Mouse (Mus musculus): ENCODE data around the gene Rad17. TPM values are rescaled to one million over a fixed set of nuclear protein-coding genes. Genes with fewer than 3 reads are reported as not detected.

Gene Rad17
- polyA plus RNA-seq (2014; fragmentation: Nextera tagmentation; extraction: Ambion mirVana) = 27.6 and 29.9 TPM in 2 replicates

- peak; percentile 99 for ATAC-seq (ENCODE audit: low FRiP score)
Measured at GRCm38 (mm10) chr13:100650550-100651438, at the start of gene Rad17, which contains the start of gene Ak6. Rad17 (minus strand) TSS chr13:100651051. Ak6 (plus strand) TSS chr13:100650979.

DNA sequence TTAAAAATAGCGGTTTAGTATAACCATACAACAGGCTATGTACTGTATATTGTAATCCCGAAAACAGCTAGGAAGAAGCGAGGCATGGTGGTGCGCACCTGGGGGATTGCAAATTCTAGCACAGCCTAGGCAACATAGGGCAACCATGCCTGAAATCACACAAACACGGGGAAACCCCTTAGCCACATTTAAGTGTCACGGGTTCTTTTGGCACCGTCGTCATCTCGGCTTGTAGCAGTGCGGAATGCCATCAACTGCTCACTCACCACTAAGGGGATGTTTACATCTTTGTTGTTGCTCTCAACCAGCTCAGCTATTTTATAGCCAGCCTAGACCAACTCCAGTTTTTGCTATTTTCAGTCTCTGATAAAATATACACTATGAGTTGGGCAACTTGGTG lies 48.0 kb upstream of the Rad17 start:
- Histone ChIP-seq H3K9me3 (ENCODE audit: control insufficient read depth, low read length) (no peaks in the 10 kb centered on the region), H3K27me3 (ENCODE audit: control insufficient read depth, insufficient read depth, low read length) (no peaks in the 10 kb centered on the region), H3K9ac (ENCODE audit: low read depth, low read length) (no peak overlapping the region), H3K4me3 (ENCODE audit: low read depth, low read length) (no peak overlapping the region), H3K27ac (ENCODE audit: low read depth, low read length) (no peak overlapping the region), H3K4me1 (replicated peaks; ENCODE audit: control insufficient read depth, insufficient read depth, low read length) (no peaks in the 10 kb centered on the region), H3K4me2 (replicated peaks; ENCODE audit: low read depth, low read length) (no peak overlapping the region), H3K36me3 (ENCODE audit: control insufficient read depth, insufficient read depth, low read length) (peaks cover 11% of the 10 kb centered on the region)
- ATAC-seq (ENCODE audit: low FRiP score) = no peak
- WGBS = 95% methylated on average over 10 of the region's 10 CpGs
- no peak for DNase-seq (ENCODE audit: low spot score)

More at GRCm38 (mm10) chr13:100650550-100651438, at the start of gene Rad17, which contains the start of gene Ak6:
- Histone ChIP-seq H3K4me3 (ENCODE audit: low read depth, low read length) (peak within 1 kb of the TSS; percentile 92), H3K4me2 (replicated peaks; ENCODE audit: low read depth, low read length) (peak within 1 kb of the TSS; percentile 83), H3K9ac (ENCODE audit: low read depth, low read length) (peak within 1 kb of the TSS; percentile 88), H3K4me1 (replicated peaks; ENCODE audit: control insufficient read depth, insufficient read depth, low read length) (no peaks in the 10 kb centered on the region; the same call in 1 of the 2 replicates), H3K9me3 (ENCODE audit: control insufficient read depth, low read length) (no peaks in the 10 kb centered on the region), H3K27me3 (ENCODE audit: control insufficient read depth, insufficient read depth, low read length) (no peaks in the 10 kb centered on the region), H3K27ac (ENCODE audit: low read depth, low read length) (peak within 1 kb of the TSS; percentile 91), H3K36me3 (ENCODE audit: control insufficient read depth, insufficient read depth, low read length) (no peaks in the 10 kb centered on the region)
- DNase-seq (ENCODE audit: low spot score) = peak; percentile 94
- WGBS = under 1% methylated on average over 69 of the region's 73 CpGs

- Histone ChIP-seq H3K9ac (ENCODE audit: low read depth, low read length) (no peak overlapping the region), H3K9me3 (ENCODE audit: control insufficient read depth, low read length) (no peaks in the 10 kb centered on the region), H3K27me3 (ENCODE audit: control insufficient read depth, insufficient read depth, low read length) (no peaks in the 10 kb centered on the region), H3K4me2 (replicated peaks; ENCODE audit: low read depth, low read length) (no peak overlapping the region), H3K4me3 (ENCODE audit: low read depth, low read length) (no peak overlapping the region), H3K4me1 (replicated peaks; ENCODE audit: control insufficient read depth, insufficient read depth, low read length) (no peaks in the 10 kb centered on the region), H3K36me3 (ENCODE audit: control insufficient read depth, insufficient read depth, low read length) (no peaks in the 10 kb centered on the region), H3K27ac (ENCODE audit: low read depth, low read length) (no peak overlapping the region)
- whole genome bisulfite sequencing = 91% methylated on average over 3 of the region's 3 CpGs
- no peak for ATAC-seq (ENCODE audit: low FRiP score)
- DNase-seq (ENCODE audit: low spot score) = no peak
Measured at GRCm38 (mm10) chr13:100697541-100697940, 46.7 kb upstream of the Rad17 start.

DNA sequence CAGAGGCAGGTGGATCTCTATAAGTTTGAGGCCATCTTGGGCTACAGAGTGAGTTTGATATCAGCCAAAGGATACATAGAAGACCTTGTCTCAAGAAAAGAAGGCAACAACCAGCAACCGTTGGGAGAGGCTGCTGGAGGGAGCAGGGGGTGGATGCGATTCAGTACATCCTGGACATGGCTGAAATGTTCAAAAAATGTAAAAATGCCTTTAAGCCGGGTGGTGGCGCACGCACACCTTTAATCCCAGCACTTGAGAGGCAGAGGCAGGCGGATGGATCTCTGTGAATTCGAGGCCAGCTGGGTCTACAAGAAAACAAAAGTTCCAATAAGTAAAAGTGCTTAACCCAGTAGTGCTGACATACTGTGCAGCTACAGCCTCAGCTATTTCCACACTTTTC lies 36.7 kb upstream of the Rad17 start:
- Histone ChIP-seq H3K27ac (ENCODE audit: low read depth, low read length) (no peak overlapping the region), H3K27me3 (ENCODE audit: control insufficient read depth, insufficient read depth, low read length) (no peaks in the 10 kb centered on the region), H3K4me1 (replicated peaks; ENCODE audit: control insufficient read depth, insufficient read depth, low read length) (no peaks in the 10 kb centered on the region), H3K9me3 (ENCODE audit: control insufficient read depth, low read length) (no peaks in the 10 kb centered on the region), H3K4me3 (ENCODE audit: low read depth, low read length) (no peak overlapping the region), H3K9ac (ENCODE audit: low read depth, low read length) (no peak overlapping the region), H3K4me2 (replicated peaks; ENCODE audit: low read depth, low read length) (no peak overlapping the region), H3K36me3 (ENCODE audit: control insufficient read depth, insufficient read depth, low read length) (no peaks in the 10 kb centered on the region)
- ATAC-seq (ENCODE audit: low FRiP score) (no peak), DNase-seq (ENCODE audit: low spot score) (no peak)
- WGBS = 57% methylated on average over 7 of the region's 7 CpGs

DNA sequence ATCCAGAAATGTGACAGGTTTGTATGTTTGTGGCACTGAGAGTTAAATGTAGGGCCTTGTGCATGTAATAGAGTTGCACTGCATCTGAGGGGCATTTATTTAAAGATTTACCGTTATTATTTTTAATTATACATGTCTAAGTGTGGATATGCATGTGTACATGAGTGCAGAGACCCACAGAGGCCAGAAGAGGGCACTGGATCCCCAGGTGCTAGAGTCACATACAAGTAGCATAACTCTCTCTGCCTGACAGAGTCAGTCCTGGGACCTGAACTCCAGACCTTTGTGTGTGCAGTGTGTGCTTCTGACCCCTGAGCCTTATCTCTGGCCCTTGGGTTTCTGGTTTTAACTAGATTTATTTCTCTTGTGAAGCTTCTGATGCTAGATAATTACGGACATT lies 33.5 kb upstream of the Rad17 start:
- Histone ChIP-seq H3K36me3 (ENCODE audit: control insufficient read depth, insufficient read depth, low read length) (no peaks in the 10 kb centered on the region), H3K4me1 (replicated peaks; ENCODE audit: control insufficient read depth, insufficient read depth, low read length) (no peaks in the 10 kb centered on the region), H3K4me2 (replicated peaks; ENCODE audit: low read depth, low read length) (no peak overlapping the region), H3K9me3 (ENCODE audit: control insufficient read depth, low read length) (no peaks in the 10 kb centered on the region), H3K9ac (ENCODE audit: low read depth, low read length) (no peak overlapping the region), H3K4me3 (ENCODE audit: low read depth, low read length) (no peak overlapping the region), H3K27me3 (ENCODE audit: control insufficient read depth, insufficient read depth, low read length) (no peaks in the 10 kb centered on the region), H3K27ac (ENCODE audit: low read depth, low read length) (no peak overlapping the region)
- no peak for DNase-seq (ENCODE audit: low spot score)
- 74% methylated on average over 2 of the region's 2 CpGs for WGBS
- no peak for ATAC-seq (ENCODE audit: low FRiP score)

- Histone ChIP-seq H3K4me1 (replicated peaks; ENCODE audit: control insufficient read depth, insufficient read depth, low read length) (no peaks in the 10 kb centered on the region), H3K36me3 (ENCODE audit: control insufficient read depth, insufficient read depth, low read length) (no peaks in the 10 kb centered on the region), H3K4me2 (replicated peaks; ENCODE audit: low read depth, low read length) (no peak overlapping the region), H3K9me3 (ENCODE audit: control insufficient read depth, low read length) (no peaks in the 10 kb centered on the region), H3K9ac (ENCODE audit: low read depth, low read length) (no peak overlapping the region), H3K4me3 (ENCODE audit: low read depth, low read length) (no peak overlapping the region), H3K27ac (ENCODE audit: low read depth, low read length) (no peak overlapping the region), H3K27me3 (ENCODE audit: control insufficient read depth, insufficient read depth, low read length) (no peaks in the 10 kb centered on the region)
- WGBS = 85% methylated on average over 2 of the region's 2 CpGs
- DNase-seq (ENCODE audit: low spot score) (no peak), ATAC-seq (ENCODE audit: low FRiP score) (no peak)
Measured at GRCm38 (mm10) chr13:100682837-100683236, 32.0 kb upstream of the Rad17 start.

- Histone ChIP-seq H3K27me3 (ENCODE audit: control insufficient read depth, insufficient read depth, low read length) (no peaks in the 10 kb centered on the region), H3K4me1 (replicated peaks; ENCODE audit: control insufficient read depth, insufficient read depth, low read length) (no peaks in the 10 kb centered on the region), H3K27ac (ENCODE audit: low read depth, low read length) (no peak overlapping the region), H3K4me3 (ENCODE audit: low read depth, low read length) (no peak overlapping the region), H3K9me3 (ENCODE audit: control insufficient read depth, low read length) (no peaks in the 10 kb centered on the region), H3K9ac (ENCODE audit: low read depth, low read length) (no peak overlapping the region), H3K4me2 (replicated peaks; ENCODE audit: low read depth, low read length) (no peak overlapping the region), H3K36me3 (ENCODE audit: control insufficient read depth, insufficient read depth, low read length) (no peaks in the 10 kb centered on the region)
- 91% methylated on average over 8 of the region's 8 CpGs for WGBS
- ATAC-seq (ENCODE audit: low FRiP score) (no peak), DNase-seq (ENCODE audit: low spot score) (no peak)
Measured at GRCm38 (mm10) chr13:100681615-100682014, 30.8 kb upstream of the Rad17 start.

- H3K4me2 ChIP-seq (replicated peaks; ENCODE audit: low read depth, low read length) = no peak overlapping the region
- 85% methylated on average over 15 of the region's 15 CpGs for WGBS
- H3K9me3 ChIP-seq (ENCODE audit: control insufficient read depth, low read length) = no peaks in the 10 kb centered on the region
- no peaks in the 10 kb centered on the region for H3K4me1 ChIP-seq (replicated peaks; ENCODE audit: control insufficient read depth, insufficient read depth, low read length)
- no peak overlapping the region for H3K9ac ChIP-seq (ENCODE audit: low read depth, low read length)
- no peak overlapping the region for H3K4me3 ChIP-seq (ENCODE audit: low read depth, low read length)
- H3K27ac ChIP-seq (ENCODE audit: low read depth, low read length) = no peak overlapping the region
- H3K27me3 ChIP-seq (ENCODE audit: control insufficient read depth, insufficient read depth, low read length) = no peaks in the 10 kb centered on the region
- ATAC-seq (ENCODE audit: low FRiP score) (no peak), DNase-seq (ENCODE audit: low spot score) (no peak)
- H3K36me3 ChIP-seq (ENCODE audit: control insufficient read depth, insufficient read depth, low read length) = no peaks in the 10 kb centered on the region
Measured at GRCm38 (mm10) chr13:100675936-100676635, 25.2 kb upstream of the Rad17 start.
